14 mouse cellular contexts compared by ENCODE assay signal in genomic region chr1:61471779-61472578, GRCm38 (mm10).
DNase-seq lines count a peak whose midpoint lies in the region; ATAC-seq and TF ChIP-seq lines count a peak whose summit lies in the region.
"Had no signal": no experiment of that assay in that cellular context is flagged by ENCODE, and none has a peak within 500 bp of the region (broad histone marks: within the 10 kb centered on the region; RNA-seq: fewer than 3 reads in every experiment).

No protein-coding gene starts in this region.

- peak overlapping the region; percentile 17 for H3K4me3 ChIP-seq in forebrain, postnatal 0 days (ENCODE audit: low read depth, low read length)
- peak overlapping the region; percentile 22 for H3K4me3 ChIP-seq in midbrain, embryonic 15.5 days
- H3K4me3 ChIP-seq: intestine, embryonic 15.5 days had no signal

- peaks cover 4% of the 10 kb centered on the region; the same call in 1 of the 2 replicates for H3K4me1 ChIP-seq in forebrain, postnatal 0 days (ENCODE audit: insufficient read depth)
- peaks cover 23% of the 10 kb centered on the region for H3K4me1 ChIP-seq in midbrain, embryonic 15.5 days
- H3K4me1 ChIP-seq: intestine, embryonic 15.5 days had no signal

- H3K4me2 ChIP-seq in forebrain, postnatal 0 days (ENCODE audit: low read depth), result peak overlapping the region; percentile 47
- peak overlapping the region; percentile 47 for H3K4me2 ChIP-seq in midbrain, embryonic 15.5 days
- H3K4me2 ChIP-seq: intestine, embryonic 15.5 days had no signal

- WGBS in forebrain, postnatal 0 days, result 25% methylated on average over 6 of the region's 6 CpGs
- 28% methylated on average over 6 of the region's 6 CpGs for WGBS in midbrain, embryonic 15.5 days

- no peak for TF ChIP-seq POLR2A in brain, embryonic 14.5 days (IDR thresholded peaks at IDR 0.05; ENCODE audit: borderline replicate concordance, extremely low read depth, insufficient read depth, insufficient read length, poor library complexity, severe bottlenecking)

- no peak for DNase-seq in frontal cortex, postnatal 14 days (ENCODE audit: low spot score in 2 of 2)
- DNase-seq in brain, embryonic 14.5 days (ENCODE audit: low read depth), result peak; percentile 84
- peak; percentile 45 for DNase-seq in forebrain, postnatal 0 days
- DNase-seq in adrenal gland, postnatal 25 days, result no peak
- no peak for DNase-seq in kidney, adult 18-20 months
- no peak for DNase-seq in spleen, postnatal 36 days (ENCODE audit: low spot score in 2 of 2)
- DNase-seq: adrenal gland, adult 2 months; heart, adult 18-20 months; kidney, postnatal 25 days; lung, postnatal 10 days had no signal

- H3K27me3 ChIP-seq in forebrain, postnatal 0 days (ENCODE audit: insufficient read depth, low read length), result no peaks in the 10 kb centered on the region
- no peaks in the 10 kb centered on the region for H3K27me3 ChIP-seq in midbrain, embryonic 15.5 days (replicated peaks)
- H3K27me3 ChIP-seq: intestine, embryonic 15.5 days had no signal

- H3K9me3 ChIP-seq in forebrain, postnatal 0 days (ENCODE audit: low read length), result no peaks in the 10 kb centered on the region
- no peaks in the 10 kb centered on the region for H3K9me3 ChIP-seq in midbrain, embryonic 15.5 days
- H3K9me3 ChIP-seq: intestine, embryonic 15.5 days had no signal

- H3K9ac ChIP-seq in forebrain, postnatal 0 days, result peak overlapping the region; percentile 36; the same call in 1 of the 2 replicates
- peak overlapping the region; percentile 31 for H3K9ac ChIP-seq in midbrain, embryonic 15.5 days
- H3K9ac ChIP-seq: intestine, embryonic 15.5 days; liver, embryonic 14.5 days had no signal

- no peak for TF ChIP-seq CTCF in brain, embryonic 14.5 days (IDR thresholded peaks at IDR 0.05; ENCODE audit: borderline replicate concordance, extremely low read depth, insufficient read depth, insufficient read length)
- no peak for TF ChIP-seq CTCF in forebrain, postnatal 0 days (IDR thresholded peaks at IDR 0.05; ENCODE audit: low read depth)

- H3K36me3 ChIP-seq in forebrain, postnatal 0 days (ENCODE audit: insufficient read depth), result no peaks in the 10 kb centered on the region
- no peaks in the 10 kb centered on the region for H3K36me3 ChIP-seq in midbrain, embryonic 15.5 days (replicated peaks)
- H3K36me3 ChIP-seq: intestine, embryonic 15.5 days had no signal

- ATAC-seq in frontal cortex, adult (ENCODE audit: low TSS enrichment), result peak; percentile 41
- peak; percentile 86 for ATAC-seq in forebrain, postnatal 0 days
- peak; percentile 90 for ATAC-seq in midbrain, embryonic 15.5 days (replicated peaks)
- ATAC-seq: intestine, embryonic 15.5 days had no signal

- peak overlapping the region; percentile 37 for H3K27ac ChIP-seq in forebrain, postnatal 0 days (ENCODE audit: low read depth, low read length)
- H3K27ac ChIP-seq in midbrain, embryonic 15.5 days, result peak overlapping the region; percentile 86
- H3K27ac ChIP-seq: intestine, embryonic 15.5 days; liver, embryonic 14.5 days had no signal

Comparison
In these comparisons a context has a peak if more than half of its experiments do, and no peak if none do; other contexts are left out.
1. DNase-seq: peak in brain, embryonic 14.5 days (single experiment) and forebrain, postnatal 0 days (single experiment); none in frontal cortex, postnatal 14 days (0 of 2), adrenal gland, postnatal 25 days (single experiment), kidney, adult 18-20 months (single experiment) and spleen, postnatal 36 days (0 of 2).
2. Peak in every context shown above with its lines, with median percentiles within 50 percentile points of each other: ATAC-seq.